Mouse (Mus musculus) T-helper 2 cell (primary cell): Measurements from ENCODE around the gene Rce1.
"Not testable (repeated sequence)": the region's sequence is repeated elsewhere in the genome, so short reads cannot be mapped to it uniquely, and the experiment has no call there.

Source experiments
- in situ Hi-C: fragments of 300-600 bp; cut with MboI, MseI; formaldehyde crosslinking; loops from one replicate; pipeline ENCODE4 v1.15.1; 2025; ENCODE audit warnings: high pct_unique_total_duplicates

The Rce1 gene

GRCm38 (mm10) chr19:4613464-4614304 is 11.8 kb downstream of the Rce1 start:
- in situ Hi-C loops, result no loop called here

GRCm38 (mm10) chr19:4612181-4612961 is 13.1 kb downstream of the Rce1 start:
- in situ Hi-C loops, result no loop called here

GRCm38 (mm10) chr19:4610109-4610508 is 15.3 kb downstream of the Rce1 start:
- in situ Hi-C loops, result no loop called here

GRCm38 (mm10) chr19:4608511-4608910 is 16.9 kb downstream of the Rce1 start:
- in situ Hi-C loops, result no loop called here

GRCm38 (mm10) chr19:4607406-4607805 is 18.0 kb downstream of the Rce1 start:
- in situ Hi-C loops, result no loop called here

- in situ Hi-C loops, result no loop called here
These were observed 19.8 kb downstream of the Rce1 start for GRCm38 (mm10) chr19:4605654-4606053.

- in situ Hi-C loops, result no loop called here
These were observed 21.4 kb downstream of the Rce1 start for GRCm38 (mm10) chr19:4603801-4604723.

GRCm38 (mm10) chr19:4602459-4602858 is 23.0 kb downstream of the Rce1 start:
- in situ Hi-C loops, result no loop called here

- in situ Hi-C loops, result no loop called here
These were observed 29.4 kb downstream of the Rce1 start for GRCm38 (mm10) chr19:4596071-4596470.

- in situ Hi-C loops, result no loop called here
These were observed 31.5 kb downstream of the Rce1 start for GRCm38 (mm10) chr19:4593792-4594522.

- in situ Hi-C loops, result no loop called here
These were observed 35.4 kb downstream of the Rce1 start for GRCm38 (mm10) chr19:4590025-4590424.

GRCm38 (mm10) chr19:4589081-4589480 is 36.4 kb downstream of the Rce1 start:
- in situ Hi-C loops, result no loop called here

GRCm38 (mm10) chr19:4588430-4588829 is 37.0 kb downstream of the Rce1 start:
- in situ Hi-C loops, result no loop called here

- in situ Hi-C loops, result no loop called here
These were observed 38.0 kb downstream of the Rce1 start for GRCm38 (mm10) chr19:4587426-4587825.

GRCm38 (mm10) chr19:4586783-4587182 is 38.7 kb downstream of the Rce1 start:
- in situ Hi-C loops, result not testable (repeated sequence)

GRCm38 (mm10) chr19:4583856-4584255 is 41.6 kb downstream of the Rce1 start:
- in situ Hi-C loops, result no loop called here

- in situ Hi-C loops, result no loop called here
These were observed 46.1 kb downstream of the Rce1 start for GRCm38 (mm10) chr19:4579296-4579695.

GRCm38 (mm10) chr19:4578799-4579198 is 46.6 kb downstream of the Rce1 start:
- in situ Hi-C loops, result no loop called here

GRCm38 (mm10) chr19:4573241-4573640 is 52.2 kb downstream of the Rce1 start:
- in situ Hi-C loops, result no loop called here
